Mouse (Mus musculus): ENCODE measurements around the gene Il31ra. TPM values are rescaled to one million over a fixed set of nuclear protein-coding genes. Genes with fewer than 3 reads are reported as not detected.

Il31ra gene
- polyA plus RNA-seq (2017; shearing (Covaris generic)) = not detected

DNA sequence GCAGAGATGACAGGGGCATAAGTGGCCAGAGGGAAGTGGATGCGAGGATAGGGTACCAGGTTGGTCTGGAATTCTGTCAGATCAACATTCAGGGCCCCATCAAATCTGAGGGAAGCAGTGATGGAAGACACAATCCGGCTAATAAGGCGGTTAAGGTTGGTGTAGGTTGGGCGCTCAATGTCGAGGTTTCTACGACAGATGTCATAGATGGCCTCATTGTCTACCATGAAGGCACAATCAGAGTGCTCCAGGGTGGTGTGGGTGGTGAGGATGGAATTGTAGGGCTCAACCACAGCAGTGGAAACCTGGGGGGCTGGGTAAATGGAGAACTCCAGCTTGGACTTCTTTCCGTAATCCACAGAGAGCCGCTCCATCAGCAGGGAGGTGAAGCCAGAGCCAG, at the start of gene Il31ra:
TSS of gene Il31ra (minus strand) at position 101 of the 400 bp plus-strand sequence.

Other genes with a start within 250 kb of the Il31ra start
- 217 TPM for gene Il6st, start 130.3 kb downstream of the Il31ra start, polyA plus RNA-seq (2017; shearing (Covaris generic))
- gene Ddx4, start 58.1 kb upstream of the Il31ra start, polyA plus RNA-seq (2017; shearing (Covaris generic)) = not detected
- 38.8 TPM for gene Slc38a9, start 66.4 kb upstream of the Il31ra start, polyA plus RNA-seq (2017; shearing (Covaris generic))
- gene Plpp1, start 206.4 kb upstream of the Il31ra start, polyA plus RNA-seq (2017; shearing (Covaris generic)) = 5.5 TPM